Mouse (Mus musculus) intestine, embryonic 16.5 days (tissue): ENCODE data around the gene Dcun1d3. TPM values are rescaled to one million over a fixed set of nuclear protein-coding genes. Genes with fewer than 3 reads are reported as not detected.

Experiments used
- ATAC-seq: fragments of 200-750 bp; cut with Nextera tagmentation; 2 replicates; pipeline ENCODE4 v1.8.0; 2017; ENCODE audit warnings: moderate TSS enrichment, moderate library complexity
- H3K27ac ChIP-seq: fragments of 300-500 bp; sonication (generic); 2 replicates; pipeline ENCODE4 v1.5.1; 2014; ENCODE audit warnings: mild to moderate bottlenecking, low read length
- H3K27me3 ChIP-seq: fragments of 300-500 bp; sonication (generic); replicated peaks from 2 replicates; pipeline ENCODE4 v1.6.1; 2014; ENCODE audit warnings: low read length, control low read depth, mixed read lengths; ENCODE audit not compliant: control insufficient read depth, insufficient read depth
- H3K36me3 ChIP-seq: fragments of 300-500 bp; sonication (generic); 2 replicates; pipeline ENCODE4 v1.6.1; 2014; ENCODE audit warnings: low read length, control low read depth; ENCODE audit not compliant: control insufficient read depth, insufficient read depth
- H3K4me1 ChIP-seq: fragments of 300-500 bp; sonication (generic); 2 replicates; pipeline ENCODE4 v1.6.1; 2014; ENCODE audit warnings: low read length, control low read depth, mixed read lengths; ENCODE audit not compliant: control insufficient read depth, insufficient read depth
- H3K4me2 ChIP-seq: fragments of 300-500 bp; sonication (generic); 2 replicates; pipeline ENCODE4 v1.6.1; 2014; ENCODE audit warnings: low read depth, low read length, control low read depth
- H3K4me3 ChIP-seq: fragments of 300-500 bp; sonication (generic); 2 replicates; pipeline ENCODE4 v1.5.1; 2014; ENCODE audit warnings: mild to moderate bottlenecking, low read length
- H3K9ac ChIP-seq: fragments of 300-500 bp; sonication (generic); 2 replicates; pipeline ENCODE4 v1.6.1; 2014; ENCODE audit warnings: low read depth, low read length
- H3K9me3 ChIP-seq: fragments of 300-500 bp; sonication (generic); 2 replicates; pipeline ENCODE4 v1.6.1; 2016; ENCODE audit warnings: low read length, control low read depth; ENCODE audit not compliant: control insufficient read depth
- WGBS: fragments of 180-500 bp; shearing (Covaris S2); extraction: QIAGEN DNeasy Blood & Tissue Kit; methylation state at CpG from one replicate; pipeline ENCODE4 v1.1.7; 2014; 5-methylcytosine and 5-hydroxymethylcytosine counted together
- polyA plus RNA-seq: library from polyadenylated mRNA; unstranded; fragments of >200 nt; fragmentation: Nextera tagmentation; extraction: Ambion mirVana; gene quantifications from 2 replicates; pipeline ENCODE4 v1.2.1, GENCODE M21; 2015

The Dcun1d3 gene
- 13.1 and 13.9 TPM in 2 replicates for polyA plus RNA-seq

GRCm38 (mm10) chr7:119895639-119896512 is at the start of gene Dcun1d3, which contains the start of gene Lyrm1:
Gene Dcun1d3, minus strand, starts transcription at chr7:119896298.
Gene Lyrm1, plus strand, starts transcription at chr7:119895861.
- no peaks in the 10 kb centered on the region for H3K9me3 ChIP-seq
- peak within 1 kb of the TSS; percentile 81 for H3K4me3 ChIP-seq
- H3K4me2 ChIP-seq, result peak within 1 kb of the TSS; percentile 82
- H3K4me1 ChIP-seq, result peaks cover 12% of the 10 kb centered on the region
- no peaks in the 10 kb centered on the region for H3K36me3 ChIP-seq
- under 1% methylated on average over 62 of the region's 63 CpGs for whole genome bisulfite sequencing
- peak; percentile 98 for ATAC-seq
- H3K27ac ChIP-seq, result peak within 1 kb of the TSS; percentile 94
- peak within 1 kb of the TSS; percentile 90 for H3K9ac ChIP-seq
- no peaks in the 10 kb centered on the region for H3K27me3 ChIP-seq

GRCm38 (mm10) chr7:119941569-119941968 is 45.5 kb upstream of the Dcun1d3 start:
- Histone ChIP-seq H3K4me2 (no peak overlapping the region), H3K4me3 (no peak overlapping the region)

GRCm38 (mm10) chr7:119937036-119937435 is 40.9 kb upstream of the Dcun1d3 start:
- Histone ChIP-seq H3K9me3 (no peaks in the 10 kb centered on the region), H3K4me1 (no peaks in the 10 kb centered on the region), H3K27ac (no peak overlapping the region), H3K27me3 (no peaks in the 10 kb centered on the region), H3K9ac (no peak overlapping the region), H3K36me3 (no peaks in the 10 kb centered on the region), H3K4me2 (no peak overlapping the region), H3K4me3 (no peak overlapping the region)
- WGBS, result 58% methylated on average over 5 of the region's 5 CpGs
- ATAC-seq, result no peak

More at GRCm38 (mm10) chr7:119941569-119941968, 45.5 kb upstream of the Dcun1d3 start:
- no peak for ATAC-seq
- WGBS, result 61% methylated on average over 2 of the region's 2 CpGs
- Histone ChIP-seq H3K36me3 (no peaks in the 10 kb centered on the region), H3K9me3 (no peaks in the 10 kb centered on the region), H3K27me3 (no peaks in the 10 kb centered on the region), H3K9ac (no peak overlapping the region), H3K4me1 (no peaks in the 10 kb centered on the region), H3K27ac (no peak overlapping the region)

- ATAC-seq, result no peak
- H3K9me3 ChIP-seq, result no peaks in the 10 kb centered on the region
- no peak overlapping the region for H3K27ac ChIP-seq
- no peaks in the 10 kb centered on the region for H3K4me1 ChIP-seq
- H3K27me3 ChIP-seq, result no peaks in the 10 kb centered on the region
- no peak overlapping the region for H3K4me3 ChIP-seq
- no peak overlapping the region for H3K9ac ChIP-seq
- H3K36me3 ChIP-seq, result no peaks in the 10 kb centered on the region
- H3K4me2 ChIP-seq, result no peak overlapping the region
These were observed 40.2 kb upstream of the Dcun1d3 start for GRCm38 (mm10) chr7:119936321-119936720.

- H3K4me2 ChIP-seq, result no peak overlapping the region
- no peaks in the 10 kb centered on the region for H3K27me3 ChIP-seq
- no peaks in the 10 kb centered on the region for H3K4me1 ChIP-seq
- H3K9ac ChIP-seq, result no peak overlapping the region
- no peak for ATAC-seq
- WGBS, result 71% methylated on average over 2 of the region's 2 CpGs
- no peak overlapping the region for H3K27ac ChIP-seq
- no peak overlapping the region for H3K4me3 ChIP-seq
- H3K9me3 ChIP-seq, result no peaks in the 10 kb centered on the region
- no peaks in the 10 kb centered on the region for H3K36me3 ChIP-seq
These were observed 32.8 kb upstream of the Dcun1d3 start for GRCm38 (mm10) chr7:119928783-119929440.

- H3K36me3 ChIP-seq, result no peaks in the 10 kb centered on the region
- ATAC-seq, result no peak
- no peak overlapping the region for H3K9ac ChIP-seq
- 69% methylated on average over 4 of the region's 4 CpGs for WGBS
- no peaks in the 10 kb centered on the region for H3K27me3 ChIP-seq
- H3K4me2 ChIP-seq, result no peak overlapping the region
- no peaks in the 10 kb centered on the region for H3K4me1 ChIP-seq
- no peak overlapping the region for H3K27ac ChIP-seq
- H3K9me3 ChIP-seq, result no peaks in the 10 kb centered on the region
- H3K4me3 ChIP-seq, result no peak overlapping the region
These were observed 25.0 kb upstream of the Dcun1d3 start for GRCm38 (mm10) chr7:119921054-119921453.

- ATAC-seq, result no peak
- no peak overlapping the region for H3K4me3 ChIP-seq
- no peaks in the 10 kb centered on the region for H3K27me3 ChIP-seq
- H3K4me1 ChIP-seq, result no peaks in the 10 kb centered on the region
- no peak overlapping the region for H3K27ac ChIP-seq
- 44% methylated on average over 2 of the region's 2 CpGs for WGBS
- no peak overlapping the region for H3K4me2 ChIP-seq
- no peaks in the 10 kb centered on the region for H3K9me3 ChIP-seq
- H3K36me3 ChIP-seq, result no peaks in the 10 kb centered on the region
- no peak overlapping the region for H3K9ac ChIP-seq
These were observed 24.4 kb upstream of the Dcun1d3 start for GRCm38 (mm10) chr7:119920457-119920856.

GRCm38 (mm10) chr7:119911727-119912126 is 15.6 kb upstream of the Dcun1d3 start:
- Histone ChIP-seq H3K9ac (no peak overlapping the region), H3K9me3 (no peaks in the 10 kb centered on the region), H3K27ac (no peak overlapping the region), H3K27me3 (no peaks in the 10 kb centered on the region), H3K4me2 (no peak overlapping the region), H3K4me3 (no peak overlapping the region), H3K4me1 (no peaks in the 10 kb centered on the region), H3K36me3 (no peaks in the 10 kb centered on the region)
- WGBS, result 76% methylated on average over 3 of the region's 3 CpGs
- no peak for ATAC-seq

- no peaks in the 10 kb centered on the region for H3K9me3 ChIP-seq
- no peaks in the 10 kb centered on the region for H3K27me3 ChIP-seq
- no peak for ATAC-seq
- H3K4me2 ChIP-seq, result no peak overlapping the region
- H3K4me1 ChIP-seq, result no peaks in the 10 kb centered on the region
- no peak overlapping the region for H3K27ac ChIP-seq
- H3K4me3 ChIP-seq, result no peak overlapping the region
- H3K9ac ChIP-seq, result no peak overlapping the region
- no peaks in the 10 kb centered on the region for H3K36me3 ChIP-seq
- 84% methylated on average over 3 of the region's 3 CpGs for WGBS
These were observed 10.6 kb upstream of the Dcun1d3 start for GRCm38 (mm10) chr7:119906523-119907215.
